Mouse (Mus musculus): ENCODE results near the gene Cep128.

GRCm38 (mm10) chr12:91418791-91419190 lies 34.6 kb upstream of the Cep128 start:
- TF ChIP-seq CTCF (IDR thresholded peaks at IDR 0.05; ENCODE audit: borderline replicate concordance, control insufficient read depth, extremely low read depth, insufficient read depth, low read length, poor library complexity) (no peak), POLR2A (IDR thresholded peaks at IDR 0.05; ENCODE audit: control insufficient read depth, extremely low read depth, insufficient read depth, low read length, poor library complexity) (no peak)

Measured in thymus, adult 2 months (tissue).